ENCODE assay signal across 16 mouse cellular contexts in the genomic region with DNA sequence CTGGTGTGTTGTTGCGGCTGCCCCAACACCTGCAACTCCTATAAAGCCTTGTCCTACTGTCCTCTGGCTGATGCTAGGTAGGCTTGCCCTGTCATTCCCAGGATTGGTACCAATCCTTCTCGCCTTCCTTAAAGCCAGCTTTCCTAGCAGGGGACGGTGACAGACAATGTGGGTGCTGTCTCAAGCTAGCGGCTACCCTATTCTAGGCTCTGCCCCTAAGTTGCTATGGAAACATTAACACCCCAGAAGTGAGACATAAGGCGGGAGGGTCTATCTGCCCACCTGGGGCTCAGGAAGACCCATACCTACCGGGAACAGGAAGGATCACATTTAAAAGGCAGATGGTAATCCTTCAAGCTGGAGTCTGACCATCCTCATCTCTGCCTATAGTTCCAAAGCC. TPM values are rescaled to one million over a fixed set of nuclear protein-coding genes. Genes with fewer than 3 reads are reported as not detected.
DNase-seq lines count a peak whose midpoint lies in the region; ATAC-seq and TF ChIP-seq lines count a peak whose summit lies in the region.
"Had no signal": no experiment of that assay in that cellular context is flagged by ENCODE, and none has a peak within 500 bp of the region (broad histone marks: within the 10 kb centered on the region; RNA-seq: fewer than 3 reads in every experiment).

No protein-coding gene starts in this region.

- no peak for TF ChIP-seq POLR2A in small intestine, adult 2 months (IDR thresholded peaks at IDR 0.05; ENCODE audit: low read depth, low read length)

- peaks cover 5% of the 10 kb centered on the region; the same call in 1 of the 2 replicates for H3K4me1 ChIP-seq in liver, embryonic 11.5 days (replicated peaks; ENCODE audit: control insufficient read depth, insufficient read depth, low read length)
- peaks cover 31% of the 10 kb centered on the region for H3K4me1 ChIP-seq in small intestine, adult 2 months (ENCODE audit: control insufficient read depth, insufficient read depth, insufficient read length, low read length)
- H3K4me1 ChIP-seq in neural tube, embryonic 15.5 days: 0 out of 2 replicates have a peak, but pooled peaks cover 8% of the 10 kb centered on the region

- intact Hi-C loops in heart, postnatal 10 days (cut with DNase I): no loop called here

- H3K36me3 ChIP-seq in liver, embryonic 11.5 days (ENCODE audit: control insufficient read depth, insufficient read depth, low read length): no peaks in the 10 kb centered on the region
- peaks cover 6% of the 10 kb centered on the region; the same call in 1 of the 2 replicates for H3K36me3 ChIP-seq in small intestine, adult 2 months (ENCODE audit: control insufficient read depth, insufficient read depth, low read length)
- peaks cover 46% of the 10 kb centered on the region for H3K36me3 ChIP-seq in neural tube, embryonic 15.5 days
- H3K36me3 ChIP-seq: heart, embryonic 12.5 days; hindbrain, embryonic 12.5 days had no signal

- TF ChIP-seq CTCF in layer of hippocampus, adult 2 months (conservative IDR thresholded peaks at IDR 0.05): no peak
- TF ChIP-seq CTCF in small intestine, adult 2 months (IDR thresholded peaks at IDR 0.05; ENCODE audit: extremely low read depth, insufficient read length, insufficient replicate concordance, low read depth, low read length): no peak

- WGBS in liver, embryonic 11.5 days: 62% methylated on average over 6 of the region's 6 CpGs
- 29% methylated on average over 6 of the region's 6 CpGs for WGBS in small intestine, adult 2 months
- 82% methylated on average over 6 of the region's 6 CpGs for WGBS in neural tube, embryonic 15.5 days

- H3K27me3 ChIP-seq in liver, embryonic 11.5 days (replicated peaks; ENCODE audit: control insufficient read depth, insufficient read depth, low read length): no peaks in the 10 kb centered on the region
- H3K27me3 ChIP-seq in small intestine, adult 2 months (ENCODE audit: control insufficient read depth, insufficient read depth, low read length): no peaks in the 10 kb centered on the region
- no peaks in the 10 kb centered on the region for H3K27me3 ChIP-seq in neural tube, embryonic 15.5 days (replicated peaks)
- H3K27me3 ChIP-seq: hindbrain, embryonic 12.5 days; Patski had no signal

- H3K9me3 ChIP-seq in liver, embryonic 11.5 days (ENCODE audit: control insufficient read depth, low read length): no peaks in the 10 kb centered on the region
- H3K9me3 ChIP-seq in neural tube, embryonic 15.5 days (replicated peaks): no peaks in the 10 kb centered on the region
- H3K9me3 ChIP-seq: heart, embryonic 12.5 days; hindbrain, embryonic 12.5 days had no signal

- peak overlapping the region; percentile 40; the same call in 1 of the 2 replicates for H3K9ac ChIP-seq in liver, embryonic 11.5 days (ENCODE audit: low read depth, low read length)
- H3K9ac ChIP-seq in neural tube, embryonic 15.5 days (replicated peaks): no peak overlapping the region
- H3K9ac ChIP-seq: heart, embryonic 12.5 days; hindbrain, embryonic 12.5 days had no signal

- H3K27ac ChIP-seq in layer of hippocampus, adult 2 months: peak overlapping the region; percentile 61; the same call in 1 of the 2 replicates
- H3K27ac ChIP-seq in liver, embryonic 11.5 days (ENCODE audit: low read depth, low read length): peak overlapping the region; percentile 48
- H3K27ac ChIP-seq in small intestine, adult 2 months (ENCODE audit: insufficient read depth, low read depth, low read length): peak overlapping the region; percentile 94
- no peak overlapping the region for H3K27ac ChIP-seq in neural tube, embryonic 15.5 days (replicated peaks)
- H3K27ac ChIP-seq: hindbrain, embryonic 12.5 days had no signal

- peak overlapping the region; percentile 55 for H3K4me2 ChIP-seq in liver, embryonic 11.5 days
- no peak overlapping the region for H3K4me2 ChIP-seq in neural tube, embryonic 15.5 days
- H3K4me2 ChIP-seq: heart, embryonic 12.5 days; hindbrain, embryonic 12.5 days had no signal

- no peak for ATAC-seq in liver, embryonic 11.5 days (replicated peaks; ENCODE audit: low FRiP score)
- no peak for ATAC-seq in neural tube, embryonic 15.5 days (ENCODE audit: low FRiP score)
- ATAC-seq: Patski had no signal

- DNase-seq in layer of hippocampus, adult 2 months (ENCODE audit: low spot score in 2 of 2): no peak
- no peak for DNase-seq in layer of hippocampus, adult 18-20 months (ENCODE audit: low spot score in 2 of 2)
- peak; percentile 68 for DNase-seq in brain, adult 2 months (ENCODE audit: low read depth, low spot score)
- DNase-seq in liver, embryonic 11.5 days (ENCODE audit: low spot score): no peak
- no peak for DNase-seq in heart, postnatal 10 days
- DNase-seq: B cell, adult 2 months; cerebellum, postnatal 36 days; lung, postnatal 4 days; midbrain, embryonic 14.5 days; right cerebral cortex, postnatal 25 days; thymus, postnatal 36 days had no signal

- H3K4me3 ChIP-seq in layer of hippocampus, adult 2 months: no peak overlapping the region
- H3K4me3 ChIP-seq in liver, embryonic 11.5 days (ENCODE audit: low read depth, low read length): peak overlapping the region; percentile 44
- peak overlapping the region; percentile 68 for H3K4me3 ChIP-seq in small intestine, adult 2 months (ENCODE audit: low read depth, low read length)
- H3K4me3 ChIP-seq in neural tube, embryonic 15.5 days (replicated peaks): no peak overlapping the region
- H3K4me3 ChIP-seq: heart, embryonic 12.5 days; hindbrain, embryonic 12.5 days had no signal

RNA-seq across cellular contexts. Expression of gene Scn3b, which starts 54.8 kb away (rescaled TPM):
- 100 to 1,000 TPM; 254 to 266 TPM for total RNA-seq in layer of hippocampus, adult 2 months (2021)
- 100 to 1,000 TPM; 232 to 260 TPM for total RNA-seq in layer of hippocampus, adult 18-20 months (2021)
- 0.08 and 0.22 TPM in 2 replicates for polyA plus RNA-seq in liver, embryonic 11.5 days (2014; fragmentation: Nextera tagmentation; extraction: Ambion mirVana)
- 0.13 and 0.43 TPM in 2 replicates for polyA plus RNA-seq in small intestine, adult 2 months (2012; rRNA removed)
- polyA plus RNA-seq in neural tube, embryonic 15.5 days (2015; fragmentation: Nextera tagmentation; extraction: Ambion mirVana): 121 and 137 TPM in 2 replicates
- total RNA-seq in heart, postnatal 10 days (2021): 1 to 10 TPM; 1.3 to 2.1 TPM

Comparison
In these comparisons a context has a peak if more than half of its experiments do, and no peak if none do; other contexts are left out.
1. H3K4me3 ChIP-seq: peak in liver, embryonic 11.5 days (single experiment) and small intestine, adult 2 months (single experiment); none in layer of hippocampus, adult 2 months (single experiment) and neural tube, embryonic 15.5 days (single experiment).
2. RNA of gene Scn3b, which starts 54.8 kb away (total RNA-seq): 254 to 266 TPM in layer of hippocampus, adult 2 months and 232 to 260 TPM in layer of hippocampus, adult 18-20 months; 1.3 to 2.1 TPM in heart, postnatal 10 days; every median in the first group is over 10 times any median in the second.